Mouse (Mus musculus): Measurements from ENCODE around the gene Cldn2. TPM values are rescaled to one million over a fixed set of nuclear protein-coding genes. Genes with fewer than 3 reads are reported as not detected.
"Not testable (repeated sequence)": the region's sequence is repeated elsewhere in the genome, so short reads cannot be mapped to it uniquely, and the experiment has no call there.

The Cldn2 gene
- 0.55 and 1.6 TPM in 2 replicates for polyA plus RNA-seq (2015; fragmentation: Nextera tagmentation; extraction: Ambion mirVana)

GRCm38 (mm10) chrX:139800406-139800878 lies at the start of gene Cldn2:
Gene Cldn2 (plus strand): TSS chrX:139800828.
- 58% methylated on average over 8 of the region's 8 CpGs for WGBS
- Histone ChIP-seq H3K4me3 (no peak within 1 kb of the TSS), H3K36me3 (no peaks in the 10 kb centered on the region), H3K4me1 (no peaks in the 10 kb centered on the region), H3K9ac (no peak within 1 kb of the TSS), H3K27me3 (0 out of 2 replicates have a peak, but pooled peaks cover 11% of the 10 kb centered on the region), H3K27ac (no peak within 1 kb of the TSS), H3K4me2 (no peak within 1 kb of the TSS), H3K9me3 (no peaks in the 10 kb centered on the region)
- ATAC-seq (ENCODE audit: insufficient number of reproducible peaks, low FRiP score, low TSS enrichment, low read depth) = no peak

GRCm38 (mm10) chrX:139751855-139752254 lies 48.8 kb upstream of the Cldn2 start:
- ATAC-seq (ENCODE audit: insufficient number of reproducible peaks, low FRiP score, low TSS enrichment, low read depth) = no peak
- Histone ChIP-seq H3K4me2 (no peak overlapping the region), H3K36me3 (0 out of 2 replicates have a peak, but pooled peaks cover 4% of the 10 kb centered on the region), H3K27me3 (no peaks in the 10 kb centered on the region), H3K27ac (no peak overlapping the region), H3K9ac (no peak overlapping the region), H3K4me3 (no peak overlapping the region), H3K4me1 (no peaks in the 10 kb centered on the region), H3K9me3 (no peaks in the 10 kb centered on the region)
- 4% methylated on average over 1 of the region's 1 CpGs for WGBS

GRCm38 (mm10) chrX:139758634-139759033 lies 42.0 kb upstream of the Cldn2 start:
- H3K36me3 ChIP-seq; H3K9me3 ChIP-seq; H3K4me1 ChIP-seq; H3K27ac ChIP-seq; ATAC-seq (ENCODE audit: insufficient number of reproducible peaks, low FRiP score, low TSS enrichment, low read depth); H3K27me3 ChIP-seq; H3K9ac ChIP-seq; H3K4me3 ChIP-seq; H3K4me2 ChIP-seq: not testable (repeated sequence)
- WGBS = 80% methylated on average over 3 of the region's 3 CpGs

GRCm38 (mm10) chrX:139762546-139762945 lies 38.1 kb upstream of the Cldn2 start:
- Histone ChIP-seq H3K9me3 (no peaks in the 10 kb centered on the region), H3K4me1 (no peaks in the 10 kb centered on the region), H3K36me3 (no peaks in the 10 kb centered on the region), H3K4me2 (no peak overlapping the region), H3K9ac (no peak overlapping the region), H3K27ac (no peak overlapping the region), H3K27me3 (no peaks in the 10 kb centered on the region), H3K4me3 (no peak overlapping the region)
- WGBS = 78% methylated on average over 2 of the region's 2 CpGs
- ATAC-seq (ENCODE audit: insufficient number of reproducible peaks, low FRiP score, low TSS enrichment, low read depth) = no peak

GRCm38 (mm10) chrX:139769975-139770637 lies 30.5 kb upstream of the Cldn2 start:
- 75% methylated on average over 13 of the region's 13 CpGs for WGBS
- H3K27ac ChIP-seq = no peak overlapping the region
- no peak overlapping the region for H3K4me2 ChIP-seq
- no peaks in the 10 kb centered on the region for H3K4me1 ChIP-seq
- no peak overlapping the region for H3K9ac ChIP-seq
- no peak for ATAC-seq (ENCODE audit: insufficient number of reproducible peaks, low FRiP score, low TSS enrichment, low read depth)
- H3K27me3 ChIP-seq = peaks cover 12% of the 10 kb centered on the region; the same call in 1 of the 2 replicates
- no peak overlapping the region for H3K4me3 ChIP-seq
- no peaks in the 10 kb centered on the region for H3K36me3 ChIP-seq
- H3K9me3 ChIP-seq = no peaks in the 10 kb centered on the region

GRCm38 (mm10) chrX:139774309-139775083 lies 26.1 kb upstream of the Cldn2 start:
- Histone ChIP-seq H3K27ac (no peak overlapping the region), H3K4me1 (no peaks in the 10 kb centered on the region), H3K9me3 (no peaks in the 10 kb centered on the region), H3K4me3 (no peak overlapping the region), H3K36me3 (no peaks in the 10 kb centered on the region), H3K27me3 (peaks cover 12% of the 10 kb centered on the region; the same call in 1 of the 2 replicates), H3K9ac (no peak overlapping the region), H3K4me2 (no peak overlapping the region)
- 36% methylated on average over 18 of the region's 18 CpGs for WGBS
- ATAC-seq (ENCODE audit: insufficient number of reproducible peaks, low FRiP score, low TSS enrichment, low read depth) = no peak

- Histone ChIP-seq H3K27me3 (peaks cover 15% of the 10 kb centered on the region; the same call in 1 of the 2 replicates), H3K4me3 (no peak overlapping the region), H3K9me3 (no peaks in the 10 kb centered on the region), H3K4me1 (no peaks in the 10 kb centered on the region), H3K9ac (no peak overlapping the region), H3K4me2 (no peak overlapping the region), H3K27ac (no peak overlapping the region), H3K36me3 (no peaks in the 10 kb centered on the region)
- ATAC-seq (ENCODE audit: insufficient number of reproducible peaks, low FRiP score, low TSS enrichment, low read depth) = no peak
- 67% methylated on average over 7 of the region's 7 CpGs for WGBS
Measured at GRCm38 (mm10) chrX:139775084-139775612, 25.5 kb upstream of the Cldn2 start.

- Histone ChIP-seq H3K9ac (no peak overlapping the region), H3K9me3 (no peaks in the 10 kb centered on the region), H3K36me3 (no peaks in the 10 kb centered on the region), H3K27ac (no peak overlapping the region), H3K4me1 (no peaks in the 10 kb centered on the region), H3K27me3 (peaks cover 18% of the 10 kb centered on the region; the same call in 1 of the 2 replicates), H3K4me2 (no peak overlapping the region), H3K4me3 (no peak overlapping the region)
- ATAC-seq (ENCODE audit: insufficient number of reproducible peaks, low FRiP score, low TSS enrichment, low read depth) = no peak
- 55% methylated on average over 4 of the region's 4 CpGs for WGBS
Measured at GRCm38 (mm10) chrX:139777357-139777756, 23.3 kb upstream of the Cldn2 start.

- Histone ChIP-seq H3K9me3 (no peaks in the 10 kb centered on the region), H3K27ac (no peak overlapping the region), H3K9ac (no peak overlapping the region), H3K36me3 (no peaks in the 10 kb centered on the region), H3K4me1 (no peaks in the 10 kb centered on the region), H3K4me2 (no peak overlapping the region), H3K4me3 (no peak overlapping the region), H3K27me3 (peaks cover 25% of the 10 kb centered on the region; the same call in 1 of the 2 replicates)
- ATAC-seq (ENCODE audit: insufficient number of reproducible peaks, low FRiP score, low TSS enrichment, low read depth) = no peak
- WGBS = 76% methylated on average over 1 of the region's 1 CpGs
Measured at GRCm38 (mm10) chrX:139778886-139779285, 21.7 kb upstream of the Cldn2 start.

GRCm38 (mm10) chrX:139779401-139779800 lies 21.2 kb upstream of the Cldn2 start:
- WGBS = 62% methylated on average over 5 of the region's 5 CpGs
- no peaks in the 10 kb centered on the region for H3K9me3 ChIP-seq

GRCm38 (mm10) chrX:139780988-139781387 lies 19.6 kb upstream of the Cldn2 start:
- Histone ChIP-seq H3K4me2 (no peak overlapping the region), H3K27me3 (peaks cover 18% of the 10 kb centered on the region; the same call in 1 of the 2 replicates), H3K36me3 (no peaks in the 10 kb centered on the region), H3K4me3 (no peak overlapping the region), H3K4me1 (no peaks in the 10 kb centered on the region), H3K9ac (no peak overlapping the region), H3K27ac (no peak overlapping the region), H3K9me3 (no peaks in the 10 kb centered on the region)
- WGBS = 53% methylated on average over 3 of the region's 3 CpGs
- ATAC-seq (ENCODE audit: insufficient number of reproducible peaks, low FRiP score, low TSS enrichment, low read depth) = no peak

More at GRCm38 (mm10) chrX:139779401-139779800, 21.2 kb upstream of the Cldn2 start:
- H3K4me1 ChIP-seq = no peaks in the 10 kb centered on the region
- H3K27ac ChIP-seq = no peak overlapping the region
- no peak overlapping the region for H3K4me3 ChIP-seq
- ATAC-seq (ENCODE audit: insufficient number of reproducible peaks, low FRiP score, low TSS enrichment, low read depth) = no peak
- H3K27me3 ChIP-seq = peaks cover 25% of the 10 kb centered on the region; the same call in 1 of the 2 replicates
- H3K4me2 ChIP-seq = no peak overlapping the region
- H3K9ac ChIP-seq = no peak overlapping the region
- H3K36me3 ChIP-seq = no peaks in the 10 kb centered on the region

- Histone ChIP-seq H3K4me1 (no peaks in the 10 kb centered on the region), H3K27me3 (peaks cover 18% of the 10 kb centered on the region; the same call in 1 of the 2 replicates), H3K9ac (no peak overlapping the region), H3K9me3 (no peaks in the 10 kb centered on the region), H3K4me3 (no peak overlapping the region), H3K36me3 (no peaks in the 10 kb centered on the region), H3K27ac (no peak overlapping the region), H3K4me2 (no peak overlapping the region)
- no peak for ATAC-seq (ENCODE audit: insufficient number of reproducible peaks, low FRiP score, low TSS enrichment, low read depth)
- WGBS = 88% methylated on average over 4 of the region's 4 CpGs
Measured at GRCm38 (mm10) chrX:139781563-139781962, 19.1 kb upstream of the Cldn2 start.

Measured in limb, embryonic 15.5 days (tissue).